Mouse (Mus musculus) heart, embryonic 16.5 days (tissue): ENCODE measurements at regions not wholly inside any gene's neighbourhood (a gene's known extent, or its start where the extent isn't known, plus 50 kb on each side); places are given as distances from the start of the nearest gene placed in this dataset.

Experiments used
- ATAC-seq: fragments of 200-750 bp; cut with Nextera tagmentation; replicated peaks from 2 replicates; pipeline ENCODE4 v1.8.0; 2017; ENCODE audit warnings: moderate number of reproducible peaks; ENCODE audit not compliant: insufficient read depth, low FRiP score; ENCODE audit errors: extremely low read depth
- H3K27ac ChIP-seq: fragments of 300-500 bp; sonication (generic); 2 replicates; pipeline ENCODE4 v1.5.1; 2014; ENCODE audit warnings: mild to moderate bottlenecking, low read length, control low read depth, moderate library complexity
- H3K27me3 ChIP-seq: fragments of 300-500 bp; sonication (generic); 2 replicates; pipeline ENCODE4 v1.6.1; 2014; ENCODE audit warnings: low read length, mixed read lengths; ENCODE audit not compliant: control insufficient read depth, insufficient read depth
- H3K36me3 ChIP-seq: fragments of 300-500 bp; sonication (generic); 2 replicates; pipeline ENCODE4 v1.6.1; 2014; ENCODE audit not compliant: control insufficient read depth, insufficient read depth
- H3K4me1 ChIP-seq: fragments of 300-500 bp; sonication (generic); 2 replicates; pipeline ENCODE4 v1.6.1; 2014; ENCODE audit warnings: low read length, mixed read lengths; ENCODE audit not compliant: control insufficient read depth, insufficient read depth
- H3K4me2 ChIP-seq: fragments of 300-500 bp; sonication (generic); 2 replicates; pipeline ENCODE4 v1.6.1; 2014; ENCODE audit warnings: low read depth, mild to moderate bottlenecking, control low read depth, low read length
- H3K4me3 ChIP-seq: fragments of 300-500 bp; sonication (generic); 2 replicates; pipeline ENCODE4 v1.5.1; 2014; ENCODE audit warnings: mild to moderate bottlenecking, control low read depth, low read length
- H3K9ac ChIP-seq: fragments of 300-500 bp; sonication (generic); 2 replicates; pipeline ENCODE4 v1.6.1; 2014; ENCODE audit warnings: low read length, control low read depth
- H3K9me3 ChIP-seq: fragments of 300-500 bp; sonication (generic); replicated peaks from 2 replicates; pipeline ENCODE4 v1.6.1; 2016; ENCODE audit warnings: low read length; ENCODE audit not compliant: control insufficient read depth
- WGBS: fragments of 180-500 bp; shearing (Covaris S2); extraction: QIAGEN DNeasy Blood & Tissue Kit; methylation state at CpG from one replicate; pipeline ENCODE4 v1.1.7; 2014; 5-methylcytosine and 5-hydroxymethylcytosine counted together

DNA sequence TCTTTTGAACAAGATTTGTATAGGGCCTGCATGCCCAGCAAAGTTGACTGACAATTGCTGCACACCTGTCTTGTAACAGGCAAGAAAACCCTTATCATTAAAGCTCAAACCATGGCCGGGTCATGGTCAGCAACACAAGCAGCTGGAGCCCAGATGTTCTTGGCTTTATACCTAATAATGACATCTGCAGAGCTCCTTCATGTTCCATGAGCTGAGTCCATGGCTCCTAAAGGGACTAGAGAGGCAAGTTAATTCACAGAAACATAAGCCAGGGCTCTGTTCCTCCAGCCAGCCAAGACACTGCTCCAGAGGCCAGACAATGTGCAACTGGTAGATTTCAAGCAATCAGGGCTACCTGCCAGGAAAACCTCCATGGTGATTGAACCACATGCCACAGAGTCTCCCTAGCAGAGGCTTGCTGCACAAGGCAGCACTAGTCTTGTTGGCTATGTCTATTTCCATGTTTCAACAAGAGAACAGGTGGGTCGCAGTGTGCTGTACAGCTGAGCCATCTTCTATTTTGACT is 259.1 kb downstream of the Lrriq3 start:
- no peaks in the 10 kb centered on the region for H3K27me3 ChIP-seq
- H3K27ac ChIP-seq = no peak overlapping the region
- no peak overlapping the region for H3K4me2 ChIP-seq
- H3K36me3 ChIP-seq = no peaks in the 10 kb centered on the region
- no peaks in the 10 kb centered on the region for H3K4me1 ChIP-seq
- ATAC-seq = no peak
- H3K9ac ChIP-seq = no peak overlapping the region
- no peaks in the 10 kb centered on the region for H3K9me3 ChIP-seq
- WGBS = 79% methylated on average over 2 of the region's 2 CpGs
- no peak overlapping the region for H3K4me3 ChIP-seq

DNA sequence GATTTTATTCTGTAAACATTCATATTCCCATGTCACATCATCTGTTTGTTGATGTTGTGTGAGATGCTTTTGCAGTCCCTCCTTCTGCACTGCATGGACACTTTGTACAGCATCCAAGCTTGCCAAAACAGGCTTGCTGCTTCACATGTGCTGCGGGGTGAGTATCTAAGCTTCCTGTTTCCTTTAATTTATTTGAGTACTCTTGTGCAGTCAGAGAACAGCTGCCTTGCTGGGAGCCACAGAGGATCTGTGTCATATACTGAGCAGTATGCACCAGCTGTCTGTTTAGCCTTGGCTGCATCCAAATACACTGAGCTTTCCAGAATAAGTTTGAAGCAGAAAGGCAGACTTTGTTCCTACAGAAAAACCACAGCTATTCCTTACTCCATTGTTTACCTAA is 267.2 kb downstream of the Lrriq3 start:
- Histone ChIP-seq H3K9ac (no peak overlapping the region), H3K27me3 (no peaks in the 10 kb centered on the region), H3K9me3 (no peaks in the 10 kb centered on the region), H3K36me3 (no peaks in the 10 kb centered on the region), H3K4me3 (no peak overlapping the region), H3K4me2 (no peak overlapping the region), H3K4me1 (no peaks in the 10 kb centered on the region), H3K27ac (no peak overlapping the region)
- whole genome bisulfite sequencing = 69% methylated on average over 1 of the region's 1 CpGs
- no peak for ATAC-seq

DNA sequence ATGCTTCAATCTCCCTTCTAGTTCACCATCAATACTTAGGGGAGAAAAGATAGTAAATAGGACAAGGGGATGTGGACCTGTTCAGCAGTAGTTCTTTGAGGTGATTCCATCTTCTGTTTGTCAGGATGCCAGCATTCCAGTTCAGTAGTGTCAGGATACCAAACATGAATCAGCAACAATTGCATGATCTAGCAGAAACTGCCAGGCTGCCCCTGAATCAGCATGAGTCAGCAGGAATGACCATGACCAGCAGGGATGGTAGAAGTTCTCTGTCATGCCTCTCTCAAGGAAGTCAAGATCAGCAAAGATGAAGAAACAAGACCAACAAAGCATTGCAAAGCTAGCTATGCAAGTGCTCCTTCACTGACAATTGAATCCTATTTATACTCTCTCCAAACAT is 277.5 kb downstream of the Lrriq3 start:
- no peak for ATAC-seq

DNA sequence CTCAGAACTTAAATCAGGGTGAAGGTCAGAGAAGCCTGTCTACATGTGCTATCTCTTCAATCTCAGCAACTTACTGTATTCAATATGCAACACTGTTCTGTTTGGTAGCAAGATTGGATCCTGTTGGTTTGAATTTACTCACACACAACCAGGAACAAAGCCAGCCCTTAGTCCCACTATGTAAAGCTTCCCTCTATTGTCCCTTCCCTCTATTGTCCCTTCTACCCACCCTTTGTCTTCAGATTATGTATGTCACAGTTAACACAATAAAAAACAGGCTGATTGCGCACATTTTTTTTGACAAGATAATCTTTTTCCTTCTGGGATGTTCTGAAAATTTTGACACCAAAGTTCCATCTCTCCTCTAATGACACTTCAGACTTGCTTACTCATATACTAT is 280.4 kb downstream of the Lrriq3 start:
- Histone ChIP-seq H3K4me1 (no peaks in the 10 kb centered on the region), H3K4me3 (no peak overlapping the region), H3K36me3 (no peaks in the 10 kb centered on the region), H3K4me2 (no peak overlapping the region), H3K27ac (no peak overlapping the region), H3K27me3 (no peaks in the 10 kb centered on the region), H3K9ac (no peak overlapping the region), H3K9me3 (no peaks in the 10 kb centered on the region)
- 88% methylated on average over 1 of the region's 1 CpGs for WGBS
- no peak for ATAC-seq

More for the DNA sequence above, 277.5 kb downstream of the Lrriq3 start:
- Histone ChIP-seq H3K4me2 (no peak overlapping the region), H3K9me3 (no peaks in the 10 kb centered on the region), H3K27me3 (no peaks in the 10 kb centered on the region), H3K4me3 (no peak overlapping the region), H3K27ac (no peak overlapping the region), H3K4me1 (no peaks in the 10 kb centered on the region), H3K9ac (no peak overlapping the region), H3K36me3 (no peaks in the 10 kb centered on the region)

DNA sequence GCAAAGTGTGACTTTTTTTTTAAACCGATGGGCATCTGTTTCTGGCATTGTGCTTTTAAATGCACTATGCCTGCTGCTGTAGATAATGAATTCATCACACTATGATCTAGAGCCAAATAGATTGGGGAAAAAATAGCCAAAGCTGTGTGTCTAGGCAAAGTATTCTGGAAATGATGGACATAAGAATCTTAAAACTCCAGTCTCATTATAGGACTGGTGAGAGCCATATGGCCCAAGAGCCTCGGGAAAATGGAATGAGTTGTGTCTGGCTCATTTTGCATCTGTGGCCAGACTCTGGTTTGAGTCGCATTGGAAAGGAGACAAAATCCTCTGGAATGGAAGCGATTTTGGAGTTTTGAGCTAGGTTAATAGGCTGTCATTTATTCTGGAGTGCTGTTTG is 288.7 kb downstream of the Lrriq3 start:
- Histone ChIP-seq H3K36me3 (no peaks in the 10 kb centered on the region), H3K4me1 (no peaks in the 10 kb centered on the region), H3K4me2 (no peak overlapping the region), H3K27ac (no peak overlapping the region), H3K9me3 (no peaks in the 10 kb centered on the region), H3K27me3 (no peaks in the 10 kb centered on the region), H3K4me3 (no peak overlapping the region), H3K9ac (no peak overlapping the region)
- no peak for ATAC-seq
- WGBS = 72% methylated on average over 4 of the region's 4 CpGs

DNA sequence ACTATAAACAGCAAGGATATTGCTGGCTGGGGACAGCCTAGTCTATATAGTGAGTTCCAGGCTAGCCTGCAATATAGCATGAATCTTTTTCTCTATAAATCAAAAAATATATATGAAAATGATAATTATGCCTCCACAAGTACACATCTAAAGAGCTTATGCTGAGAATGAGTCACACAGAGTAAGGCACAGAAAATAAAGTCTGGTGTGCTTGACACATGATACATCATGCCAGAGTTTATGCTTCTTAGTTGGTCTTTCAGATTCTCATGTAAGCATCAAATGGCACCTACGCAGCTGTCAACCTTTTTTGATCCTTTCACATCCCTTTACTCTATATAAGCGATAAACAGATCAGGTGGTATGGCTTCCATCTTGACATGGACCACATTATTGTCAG is 289.6 kb downstream of the Lrriq3 start:
- WGBS = 84% methylated on average over 2 of the region's 2 CpGs
- Histone ChIP-seq H3K36me3 (no peaks in the 10 kb centered on the region), H3K4me2 (no peak overlapping the region), H3K4me1 (no peaks in the 10 kb centered on the region), H3K27me3 (no peaks in the 10 kb centered on the region), H3K9me3 (no peaks in the 10 kb centered on the region), H3K9ac (no peak overlapping the region), H3K27ac (no peak overlapping the region), H3K4me3 (no peak overlapping the region)
- ATAC-seq = no peak

DNA sequence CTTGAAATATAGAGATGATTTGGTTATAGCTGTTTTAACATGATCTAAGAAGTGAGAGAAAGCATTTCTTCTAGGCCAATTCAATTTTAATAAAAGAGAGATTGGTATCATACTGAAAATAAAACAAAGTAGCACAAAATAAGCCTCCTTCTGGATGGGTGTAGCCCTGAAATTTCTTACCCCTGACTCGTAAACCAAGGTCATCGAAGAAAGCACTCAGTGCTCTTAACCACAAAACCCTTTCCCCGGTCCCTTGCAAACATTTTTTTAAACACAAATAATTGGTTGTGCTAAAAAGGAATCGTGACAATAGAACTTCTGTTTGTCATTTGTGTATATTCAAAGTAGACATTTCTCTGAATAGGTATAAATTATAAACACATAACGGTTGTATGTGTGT is 297.4 kb downstream of the Lrriq3 start:
- H3K27me3 ChIP-seq = no peaks in the 10 kb centered on the region
- H3K4me1 ChIP-seq = no peaks in the 10 kb centered on the region
- no peaks in the 10 kb centered on the region for H3K36me3 ChIP-seq
- no peaks in the 10 kb centered on the region for H3K9me3 ChIP-seq
- no peak overlapping the region for H3K4me2 ChIP-seq
- no peak overlapping the region for H3K9ac ChIP-seq
- no peak overlapping the region for H3K4me3 ChIP-seq
- 81% methylated on average over 5 of the region's 5 CpGs for WGBS
- H3K27ac ChIP-seq = no peak overlapping the region
- no peak for ATAC-seq

DNA sequence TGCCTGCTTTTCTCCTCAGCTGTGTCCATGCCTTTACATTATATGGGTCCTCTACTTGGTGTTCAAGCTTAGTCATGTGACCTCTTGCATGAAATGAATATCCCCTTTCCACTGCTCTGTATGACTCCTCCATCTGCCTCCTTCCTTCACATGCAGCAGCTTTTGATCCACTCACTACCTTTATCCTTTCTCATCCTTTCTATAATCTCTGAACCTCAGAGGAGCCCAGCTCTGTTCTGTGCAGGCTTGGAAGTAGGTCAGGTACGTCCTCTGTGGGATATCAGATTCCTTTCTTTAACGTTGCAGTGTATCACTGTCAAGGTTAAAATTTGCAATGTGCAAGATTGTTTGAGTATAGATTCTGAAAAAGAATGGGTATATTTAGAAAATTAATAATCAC is 302.9 kb downstream of the Lrriq3 start:
- Histone ChIP-seq H3K4me1 (no peaks in the 10 kb centered on the region), H3K27me3 (no peaks in the 10 kb centered on the region), H3K36me3 (no peaks in the 10 kb centered on the region), H3K9me3 (no peaks in the 10 kb centered on the region), H3K27ac (no peak overlapping the region), H3K9ac (no peak overlapping the region), H3K4me2 (no peak overlapping the region), H3K4me3 (no peak overlapping the region)
- 85% methylated on average over 2 of the region's 2 CpGs for WGBS
- no peak for ATAC-seq

DNA sequence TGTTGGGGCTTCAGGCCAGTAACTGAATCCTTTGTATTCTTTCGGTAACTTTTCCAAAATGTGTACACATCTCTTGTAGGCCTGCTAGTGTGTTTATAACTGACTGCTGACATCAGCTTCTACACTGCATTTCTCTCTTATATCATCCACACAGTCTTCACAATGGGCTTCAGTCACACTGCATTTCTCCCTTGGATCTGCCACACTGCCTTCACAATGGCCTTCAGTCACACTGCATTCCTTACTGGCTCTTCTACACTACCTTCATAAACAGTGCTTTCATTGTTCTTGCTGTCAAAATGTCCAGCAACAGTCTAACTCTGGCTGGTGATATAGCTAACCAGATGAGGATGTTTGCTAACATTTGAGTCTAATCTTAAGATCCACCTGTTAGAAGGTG is 308.5 kb downstream of the Lrriq3 start:
- H3K4me3 ChIP-seq = no peak overlapping the region
- H3K4me2 ChIP-seq = no peak overlapping the region
- ATAC-seq = no peak
- whole genome bisulfite sequencing = 72% methylated on average over 1 of the region's 1 CpGs
- no peaks in the 10 kb centered on the region for H3K4me1 ChIP-seq
- no peaks in the 10 kb centered on the region for H3K36me3 ChIP-seq
- no peaks in the 10 kb centered on the region for H3K27me3 ChIP-seq
- H3K9me3 ChIP-seq = no peaks in the 10 kb centered on the region
- H3K27ac ChIP-seq = no peak overlapping the region
- no peak overlapping the region for H3K9ac ChIP-seq

DNA sequence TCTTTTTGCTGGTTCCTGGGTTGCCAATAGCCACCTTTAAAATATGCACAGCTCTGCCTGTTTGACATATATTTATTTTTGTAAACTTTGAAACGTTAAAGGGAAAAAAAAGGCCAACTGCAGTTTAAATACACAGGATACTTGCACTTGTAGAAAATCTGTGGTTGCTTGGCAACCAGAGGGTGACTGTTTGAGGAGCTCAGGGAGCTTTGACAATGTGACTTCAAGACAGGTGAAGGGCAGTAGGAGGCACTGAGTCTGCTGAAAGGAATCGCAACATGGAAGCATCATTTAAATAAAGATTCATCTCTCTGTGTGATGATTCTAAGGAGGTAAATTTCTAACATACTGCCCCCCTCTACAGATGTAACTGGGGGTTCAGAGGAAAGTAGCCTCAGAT is 315.7 kb downstream of the Lrriq3 start:
- 54% methylated on average over 2 of the region's 2 CpGs for WGBS
- no peaks in the 10 kb centered on the region for H3K4me1 ChIP-seq
- H3K4me2 ChIP-seq = no peak overlapping the region
- ATAC-seq = no peak
- no peaks in the 10 kb centered on the region for H3K9me3 ChIP-seq
- H3K36me3 ChIP-seq = no peaks in the 10 kb centered on the region
- H3K27ac ChIP-seq = no peak overlapping the region
- H3K9ac ChIP-seq = no peak overlapping the region
- H3K27me3 ChIP-seq = no peaks in the 10 kb centered on the region
- H3K4me3 ChIP-seq = no peak overlapping the region
